Mouse (Mus musculus): ENCODE measurements around the gene Tifa.

- TF ChIP-seq MAZ (IDR thresholded peaks at IDR 0.05; ENCODE audit: low read depth, low read length) (no peak), CTCF (conservative IDR thresholded peaks at IDR 0.05 in 1 of 2, IDR thresholded peaks at IDR 0.05 in 1 of 2; ENCODE audit: low read depth in 2 of 2, low read length in 2 of 2) (no peak), MXI1 (IDR thresholded peaks at IDR 0.05; ENCODE audit: low read depth, low read length) (no peak), POLR2A (IDR thresholded peaks at IDR 0.05; ENCODE audit: low read depth, low read length) (no peak), USF2 (conservative IDR thresholded peaks at IDR 0.05; ENCODE audit: low read depth, low read length) (no peak), TCF12 (IDR thresholded peaks at IDR 0.05; ENCODE audit: low read depth, low read length) (no peak), SMC3 (IDR thresholded peaks at IDR 0.05; ENCODE audit: low read depth, low read length) (no peak)
Measured at GRCm38 (mm10) chr3:127837972-127838644, 48.5 kb downstream of the Tifa start.

Data from CH12.LX (cell line).